Mouse (Mus musculus): Measurements from ENCODE around the gene Rpl3.
A peak's percentile ranks its signal among the peaks of the same experiment; 100 is the strongest.

The Rpl3 gene

DNA sequence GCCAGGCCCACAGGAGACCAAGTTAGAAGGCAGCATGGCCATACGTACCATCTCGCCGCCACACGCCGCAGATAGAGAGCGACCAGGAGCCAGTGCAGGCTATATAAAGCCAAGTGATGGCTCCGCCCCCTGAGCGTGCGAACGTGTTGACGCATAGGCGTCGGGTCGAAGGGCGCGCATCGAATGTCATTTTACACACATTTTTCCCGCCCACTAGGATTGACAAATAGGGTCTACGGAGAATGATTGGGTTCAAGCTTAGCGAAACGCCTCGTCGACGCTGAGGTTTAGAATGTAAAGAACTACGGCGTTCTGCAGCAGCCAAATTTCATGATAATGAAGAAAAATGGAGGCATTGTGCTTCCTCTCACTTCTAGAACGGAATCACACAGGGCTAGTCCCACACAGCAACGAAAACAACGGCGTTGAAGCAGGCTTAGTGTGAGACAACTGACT is 8.4 kb downstream of the Rpl3 start:
- DNase-seq = peak; percentile 97

DNA sequence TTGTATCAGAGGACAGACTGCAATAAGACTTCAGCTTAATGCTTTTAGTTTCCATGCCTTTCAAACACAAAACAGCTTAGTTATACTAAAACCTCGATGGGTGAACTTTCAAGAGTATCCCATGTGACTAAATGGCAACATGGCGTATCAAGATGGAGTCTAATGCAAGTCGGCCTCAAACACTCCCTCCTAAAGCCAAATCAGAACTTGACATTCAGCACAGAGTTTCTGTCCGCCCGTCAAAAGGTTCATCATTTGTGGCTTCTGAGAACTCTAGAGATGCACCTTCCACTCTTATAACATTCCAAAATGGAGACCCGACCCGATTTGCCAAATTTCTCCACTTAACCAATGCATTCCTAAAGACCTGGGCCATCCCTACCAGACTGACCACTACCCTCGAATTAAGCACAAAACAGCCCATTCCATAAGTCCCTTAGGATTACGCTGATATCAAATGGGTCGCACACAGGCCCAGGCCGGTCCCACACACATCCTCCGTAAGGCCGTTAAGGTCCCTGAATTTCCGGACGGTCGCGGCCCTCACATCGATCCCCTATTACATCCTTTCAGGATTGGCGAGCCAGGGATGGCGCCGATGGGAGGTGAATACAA is 8.9 kb downstream of the Rpl3 start:
- DNase-seq = no peak

DNA sequence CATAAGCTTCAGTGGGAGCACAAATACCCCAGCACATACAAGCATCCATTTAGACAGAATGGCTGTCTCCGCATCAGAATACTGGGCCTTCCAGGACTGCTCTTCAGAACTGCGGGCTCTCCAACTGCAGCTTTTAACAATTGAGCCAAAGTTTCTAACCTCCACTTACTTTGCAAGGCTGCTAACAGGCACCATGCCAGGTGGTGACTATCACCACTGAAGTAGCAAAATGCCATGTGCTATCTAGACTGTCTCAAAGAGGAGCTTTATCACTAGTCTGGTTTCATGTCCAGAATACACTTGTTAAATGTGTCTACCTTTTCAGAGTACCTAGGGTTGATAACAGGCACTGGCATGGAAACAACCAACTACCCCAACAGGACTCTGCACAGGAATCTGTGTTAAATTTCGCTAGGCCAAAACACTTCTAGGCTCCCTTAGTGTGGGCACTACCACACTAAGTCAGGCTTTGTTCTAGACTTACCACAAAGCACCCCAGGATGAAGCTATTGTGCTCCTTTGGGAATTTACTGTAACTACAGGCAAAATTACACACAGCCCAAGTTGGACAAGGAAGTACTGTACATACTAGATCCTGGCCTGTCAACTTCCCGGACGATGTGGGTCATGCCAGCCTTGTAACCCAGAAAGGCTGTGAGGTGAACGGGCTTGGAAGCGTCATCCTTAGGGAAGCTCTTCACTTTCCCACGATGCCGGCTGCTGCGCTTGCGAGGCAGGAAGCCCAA is 9.7 kb downstream of the Rpl3 start:
- no peak for DNase-seq

DNA sequence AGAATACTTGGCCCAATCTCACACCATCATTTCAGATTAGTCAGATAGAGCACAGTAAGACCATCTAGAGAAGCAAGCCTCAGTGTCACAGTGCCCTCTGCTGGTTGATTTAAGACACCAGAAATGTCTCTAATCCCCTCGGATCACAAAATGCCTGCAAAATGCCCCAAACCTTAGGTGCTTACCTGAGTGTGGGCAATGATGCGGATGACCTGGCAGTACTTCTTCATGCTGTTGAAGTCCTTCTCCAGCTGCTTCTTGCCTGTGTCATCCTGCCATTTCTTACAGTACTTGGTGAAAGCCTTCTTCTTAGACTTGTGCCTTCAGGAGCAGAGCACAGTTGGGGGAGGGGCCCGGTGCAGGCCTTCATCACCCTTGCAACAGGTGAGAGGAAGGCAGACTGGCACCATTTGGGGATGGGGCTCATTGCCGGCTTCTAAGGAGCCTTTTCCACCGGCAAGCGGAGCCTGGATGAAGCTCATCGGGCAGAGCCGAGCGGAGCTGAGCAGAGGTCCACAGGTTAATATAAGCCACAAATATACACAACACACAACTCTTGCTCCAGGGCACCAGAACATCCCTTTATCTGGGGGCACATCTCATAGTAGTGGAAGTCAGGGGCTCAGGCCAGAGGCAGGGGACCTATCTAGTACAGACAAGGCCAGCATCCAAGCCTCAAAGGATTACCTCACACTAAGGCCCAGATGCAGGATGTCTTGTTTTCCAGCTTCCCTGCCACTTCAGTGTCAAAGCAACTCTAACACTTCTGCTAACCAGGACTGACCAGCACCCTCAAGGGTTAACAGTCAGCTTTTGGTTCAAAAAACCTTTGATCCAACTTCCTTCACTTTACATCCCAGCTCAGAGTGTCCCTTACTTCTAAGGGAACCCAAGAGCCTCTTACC is 10.7 kb downstream of the Rpl3 start:
- no peak for DNase-seq

DNA sequence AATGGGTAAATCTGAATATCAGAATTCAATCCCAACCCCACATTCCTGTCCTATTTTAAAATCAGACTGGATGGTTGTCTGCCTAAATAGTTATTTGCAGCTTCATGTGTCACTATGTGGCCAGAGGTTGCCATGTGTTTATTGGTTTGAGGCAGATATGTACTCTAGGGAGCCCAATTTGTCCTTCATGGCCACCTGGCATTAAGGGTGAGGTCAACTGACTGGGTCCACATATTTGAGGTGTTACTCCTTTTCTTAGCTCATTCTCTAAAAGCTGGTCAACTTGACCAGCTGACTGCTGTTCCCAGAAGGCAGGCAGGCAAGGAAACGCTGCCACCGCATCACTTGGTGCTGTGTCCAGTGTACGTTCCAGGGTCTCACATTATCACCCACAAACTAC is 11.7 kb downstream of the Rpl3 start:
- DNase-seq = no peak

DNA sequence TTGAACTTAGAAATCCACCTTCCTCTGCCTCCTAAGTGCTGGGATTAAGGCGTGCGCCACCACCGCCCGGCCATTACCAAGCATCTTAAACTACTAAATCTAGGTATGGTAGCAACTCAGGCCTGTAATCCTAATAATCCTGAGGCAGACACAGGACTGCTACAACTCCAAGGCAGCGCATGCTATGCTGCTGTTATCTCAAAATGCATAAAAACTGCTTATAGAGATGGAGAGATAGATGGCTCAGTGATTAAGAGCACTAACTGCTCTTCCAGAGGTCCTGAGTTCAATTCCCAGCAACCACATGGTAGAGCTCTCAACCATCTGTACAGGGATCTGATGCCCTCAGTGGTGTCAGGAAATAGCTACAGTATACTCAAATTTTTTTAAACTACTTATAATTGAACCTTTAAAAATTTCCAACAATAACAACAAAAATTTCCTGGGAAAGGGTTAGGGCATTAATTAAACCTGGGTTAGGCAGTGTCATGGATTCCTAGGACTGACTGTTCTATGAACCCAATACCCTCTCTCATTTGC is 12.5 kb downstream of the Rpl3 start:
- no peak for DNase-seq

DNA sequence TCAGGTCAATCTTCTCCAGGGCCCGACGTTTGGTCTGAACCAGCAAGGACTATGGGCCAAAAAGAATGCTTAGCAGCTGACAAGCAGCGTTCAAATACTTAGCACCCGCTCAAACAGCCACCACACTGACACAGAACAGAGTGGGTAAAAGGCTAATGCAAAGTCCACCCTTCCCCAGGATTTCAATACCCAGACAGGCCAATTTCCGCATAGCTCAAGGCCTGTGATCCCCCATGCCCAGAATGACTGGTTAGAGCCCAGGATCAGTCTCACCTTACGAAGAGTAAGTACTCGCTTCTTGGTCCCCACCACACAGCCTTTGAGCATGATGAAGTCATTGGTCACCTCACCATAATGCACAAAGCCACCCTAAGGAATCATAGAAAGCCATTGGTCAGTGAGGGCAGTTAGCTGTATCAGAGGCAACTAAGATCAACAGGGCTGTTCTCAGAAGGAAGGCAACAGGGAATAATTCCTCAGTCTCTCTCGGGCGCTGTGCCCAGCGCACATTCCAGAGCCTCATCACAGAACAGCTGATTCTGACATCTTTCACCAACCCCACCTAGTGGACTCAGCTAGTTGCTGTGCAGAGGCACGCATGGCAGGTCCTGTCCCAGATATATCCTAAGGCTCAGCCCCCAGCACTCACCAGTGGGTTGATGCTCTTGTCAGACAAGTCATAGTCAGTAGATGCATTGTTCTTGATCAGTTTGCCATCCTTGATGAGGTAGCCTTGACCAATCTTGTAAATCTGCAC is 13.4 kb downstream of the Rpl3 start:
- no peak for DNase-seq

DNA sequence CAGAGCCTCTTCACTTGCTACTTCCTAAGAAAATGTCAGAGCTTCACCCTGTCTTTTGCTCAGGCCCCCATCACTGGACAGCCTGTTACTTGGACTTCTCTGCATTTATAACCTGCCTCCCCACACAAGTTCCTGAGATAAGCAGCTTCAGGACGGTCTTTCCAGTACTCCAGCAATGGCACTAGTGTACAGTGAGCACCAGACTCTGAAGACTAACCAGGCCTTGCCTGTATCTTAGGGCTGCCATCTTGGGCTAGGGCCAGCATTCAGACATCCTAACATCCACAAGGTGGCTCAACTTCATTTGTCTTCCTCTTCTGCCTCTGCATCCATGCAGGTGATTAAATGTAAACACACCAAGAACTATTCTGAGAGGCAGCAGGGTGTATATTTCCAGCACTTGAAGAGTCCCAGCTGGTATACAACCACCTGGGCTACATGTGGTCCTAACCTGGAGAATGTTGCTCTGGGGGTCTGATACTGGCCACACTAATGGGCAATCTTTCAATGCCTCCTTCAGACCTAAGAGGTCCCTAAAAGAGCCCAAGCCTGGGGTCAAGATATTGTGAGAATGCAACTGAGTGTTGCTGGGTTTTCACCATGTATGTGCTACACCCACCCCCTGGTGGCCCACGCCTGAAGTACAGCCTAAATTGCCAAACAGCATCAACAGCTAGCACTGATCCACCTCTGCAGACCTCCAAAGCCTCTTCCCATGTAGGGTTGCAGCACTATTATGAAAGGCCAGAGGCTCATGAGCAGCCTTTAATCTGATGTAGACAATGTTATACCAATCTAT is 15.1 kb downstream of the Rpl3 start:
- peak; percentile 58 for DNase-seq

DNA sequence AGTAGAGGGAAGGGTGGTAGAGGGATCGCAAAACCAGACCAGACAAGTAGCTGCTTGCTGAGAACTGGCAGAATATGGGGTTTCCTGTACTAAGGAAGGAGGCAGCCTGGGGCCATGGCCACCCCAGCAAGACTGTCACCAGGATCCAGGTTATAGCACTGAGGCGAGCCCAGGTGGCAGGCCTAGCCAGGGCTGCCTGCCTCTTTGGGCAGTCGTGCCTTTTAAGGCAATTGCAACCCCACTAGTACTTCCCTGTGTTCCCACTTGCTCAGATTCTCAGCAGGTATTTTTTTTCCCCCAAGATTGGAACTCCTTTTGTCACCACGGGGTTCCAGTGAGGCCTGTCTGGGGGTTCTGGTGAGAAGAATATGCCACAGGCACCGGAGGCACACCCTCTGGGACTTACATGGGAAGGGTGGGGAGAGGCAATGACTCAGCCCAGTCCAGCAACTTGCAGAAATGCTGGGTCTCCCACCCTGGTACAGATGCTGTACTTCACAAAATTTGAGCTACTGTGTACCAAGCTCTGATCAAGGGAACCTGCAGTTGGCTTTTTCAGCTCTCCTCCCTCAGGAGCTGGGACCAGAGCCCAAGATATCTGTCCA is 15.8 kb downstream of the Rpl3 start:
- DNase-seq = no peak

DNA sequence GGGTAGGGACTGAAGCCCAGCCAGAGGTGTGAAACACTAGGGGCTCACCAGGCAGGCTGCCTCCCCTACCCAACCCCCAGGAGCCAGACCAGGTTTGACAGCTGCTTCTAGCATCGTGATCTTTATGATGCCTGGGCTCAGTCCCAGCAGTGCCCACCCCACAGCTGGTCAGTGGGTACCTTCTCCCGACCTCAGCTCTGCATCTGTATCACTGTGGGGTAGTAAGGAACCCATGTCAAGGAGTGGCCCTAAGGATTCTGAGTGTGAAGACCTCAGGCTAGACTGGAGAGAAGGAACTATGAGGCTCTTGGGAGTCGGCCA is 16.3 kb downstream of the Rpl3 start:
- no peak for DNase-seq

DNA sequence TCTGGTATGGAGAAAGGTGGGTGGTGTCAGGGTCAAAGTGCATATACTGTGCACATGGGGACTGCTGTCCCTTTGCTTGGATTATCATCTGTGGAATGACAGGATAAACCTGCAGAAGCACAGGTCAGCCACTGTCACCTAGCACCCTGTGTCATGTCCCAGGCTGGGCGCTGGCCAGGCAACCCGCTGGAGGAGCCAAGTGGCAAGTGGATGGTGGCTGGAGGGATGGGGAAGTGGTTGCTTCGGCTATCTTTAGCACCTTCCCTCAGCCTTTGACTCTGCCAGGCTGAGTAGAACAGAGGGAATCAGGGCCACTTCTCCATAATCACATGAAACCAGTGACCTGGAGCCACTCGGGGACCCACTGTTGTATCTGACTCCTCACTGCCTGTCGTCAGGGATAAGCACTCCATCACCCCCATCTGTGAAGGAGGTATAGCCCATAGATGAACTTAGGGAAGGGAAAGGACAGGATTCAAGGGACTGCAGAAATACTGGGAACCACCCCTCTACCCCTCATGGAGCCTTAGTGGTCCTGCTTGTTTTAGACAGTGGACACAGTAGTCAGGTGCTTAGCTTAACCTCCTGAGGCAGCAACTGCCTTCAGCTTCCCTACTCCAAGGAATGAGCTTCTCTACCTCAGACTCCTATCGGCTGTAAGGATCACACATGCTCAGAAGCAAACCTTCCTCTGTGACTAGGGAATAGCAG is 16.9 kb downstream of the Rpl3 start:
- no peak for DNase-seq

DNA sequence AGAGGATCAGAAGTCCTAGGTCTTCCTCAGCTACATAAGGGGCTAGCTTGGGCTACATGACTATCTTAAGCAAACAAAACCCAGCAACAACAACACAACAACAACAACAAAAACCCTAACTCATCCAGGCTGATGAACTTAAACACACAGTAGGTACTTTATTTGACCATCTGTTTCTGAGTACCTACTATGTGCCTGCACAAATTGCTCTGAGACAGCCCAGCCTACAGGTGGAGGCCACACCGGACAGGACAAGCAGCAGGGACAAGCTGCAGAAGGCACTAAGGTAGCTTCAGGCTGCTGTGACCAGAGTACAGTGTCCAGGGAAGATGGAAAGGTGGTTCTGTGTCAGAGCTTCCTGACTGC is 18.4 kb downstream of the Rpl3 start:
- DNase-seq = no peak

DNA sequence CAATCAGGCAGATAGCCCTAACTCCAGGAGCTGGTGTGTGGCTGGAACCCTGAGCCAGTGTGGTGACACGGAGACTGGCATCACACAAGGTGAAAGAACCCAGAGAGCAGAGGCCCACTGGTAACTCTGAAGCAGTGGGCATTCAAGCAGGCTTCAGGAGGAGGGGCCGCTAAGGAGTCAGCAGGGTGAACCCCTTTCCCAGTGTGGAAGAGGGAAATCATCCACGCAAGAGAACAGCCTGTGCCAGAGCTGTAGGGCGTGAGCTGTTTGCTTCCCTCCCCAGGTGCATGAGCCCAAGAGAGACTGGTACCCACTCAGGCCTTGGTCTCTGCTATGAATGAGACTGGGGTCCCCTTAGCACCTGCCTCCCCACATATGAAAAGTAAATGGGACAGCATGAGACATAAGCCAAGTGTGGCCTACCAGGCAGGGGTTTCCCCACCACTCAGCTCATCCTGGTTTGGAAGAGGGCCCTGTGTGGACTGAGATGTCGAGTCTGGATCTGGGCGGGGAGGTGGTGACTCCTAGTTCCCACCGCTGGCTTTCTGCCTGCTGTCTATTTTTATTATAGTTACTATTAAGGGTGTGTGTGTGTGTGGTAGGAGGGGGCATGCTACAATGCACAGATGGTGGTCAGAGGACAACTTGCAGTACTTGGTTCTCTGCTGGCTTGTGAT is 19.0 kb downstream of the Rpl3 start:
- no peak for DNase-seq

DNA sequence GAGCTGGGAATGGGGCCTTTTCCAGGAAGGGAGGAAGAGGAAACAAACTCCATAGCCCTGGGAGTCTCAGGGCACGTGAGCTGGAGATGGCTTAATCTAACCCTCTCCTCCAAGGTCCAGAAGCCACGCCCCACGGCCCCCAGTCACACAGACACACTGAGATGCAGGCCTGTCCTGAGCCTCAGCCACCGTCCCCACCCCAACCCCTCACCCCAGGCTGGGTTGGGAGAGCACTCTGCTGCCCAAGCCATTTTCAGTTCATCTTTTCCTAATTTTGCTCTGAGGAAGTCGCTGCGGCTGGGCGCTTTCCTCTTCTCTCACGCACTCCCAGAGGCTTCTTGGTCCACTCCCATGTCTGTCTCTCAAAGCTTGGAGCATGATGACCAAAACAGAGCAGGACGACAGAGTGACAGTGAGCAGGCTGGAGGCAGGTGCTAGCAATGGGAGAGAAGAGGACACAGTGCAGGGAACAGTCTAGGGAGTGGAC is 19.7 kb downstream of the Rpl3 start:
- no peak for DNase-seq

DNA sequence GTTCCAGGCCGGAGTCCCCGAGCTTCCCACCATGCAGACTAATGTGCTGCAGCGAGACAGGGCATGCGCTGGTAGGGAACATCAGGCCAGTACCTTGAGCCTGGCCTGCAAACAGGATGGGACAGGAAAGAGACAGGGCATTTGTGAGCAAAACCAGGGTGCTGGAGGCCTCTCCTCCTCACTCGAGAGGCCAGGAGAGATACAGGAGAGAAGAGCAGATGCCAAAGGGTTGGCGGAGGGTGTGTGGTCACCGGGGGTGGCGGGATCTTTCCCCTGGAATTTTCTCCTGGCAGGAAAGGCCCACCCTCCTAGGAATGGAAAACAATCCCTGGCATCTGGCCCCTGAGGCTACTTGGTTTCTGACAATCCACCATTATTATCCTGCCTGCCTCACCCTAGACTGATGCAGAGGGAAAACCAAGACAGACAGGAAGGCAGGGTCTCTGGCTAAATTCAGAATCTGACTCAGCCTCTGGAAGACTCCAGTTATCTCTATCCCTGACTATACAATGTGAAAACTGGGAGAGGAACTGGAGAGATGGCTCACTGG is 21.5 kb downstream of the Rpl3 start:
- no peak for DNase-seq

DNA sequence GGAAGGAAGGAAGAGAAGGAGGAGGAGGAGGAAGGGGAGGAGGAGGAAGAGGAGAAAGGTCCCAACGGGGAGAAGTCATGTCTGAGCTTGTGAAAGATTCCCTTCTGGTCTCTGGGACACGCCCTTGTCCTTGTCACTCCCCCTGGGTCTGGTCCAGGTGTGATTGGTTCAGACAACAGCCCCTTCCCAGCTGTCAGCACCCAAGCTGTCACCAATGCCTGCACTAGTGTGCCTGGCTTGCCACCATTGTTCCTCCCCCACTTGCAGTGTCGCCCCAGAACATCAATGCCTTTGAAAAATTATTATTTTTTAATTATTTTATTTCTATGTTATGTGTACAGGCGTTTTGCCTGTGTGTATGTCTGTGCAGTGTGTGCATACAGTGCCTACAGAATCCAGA is 22.5 kb downstream of the Rpl3 start:
- DNase-seq = no peak

DNA sequence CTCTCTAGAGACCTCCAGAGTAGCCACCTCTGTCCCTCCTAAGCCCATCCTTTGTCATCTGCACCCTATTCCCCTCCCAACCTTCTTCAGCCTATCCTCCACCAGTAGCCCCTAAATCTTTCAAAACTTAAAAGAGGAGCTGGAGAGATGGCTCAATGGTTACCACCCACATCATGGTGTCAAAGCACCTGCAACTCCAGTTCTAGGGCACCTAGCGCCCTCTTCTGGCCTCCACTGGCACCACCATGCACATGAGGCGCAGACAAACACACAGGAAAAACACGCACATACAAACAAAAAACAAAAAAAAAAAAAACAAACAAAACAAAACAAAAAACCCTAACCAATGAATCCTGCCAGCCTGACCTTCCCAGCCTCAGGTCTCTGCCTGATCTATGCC is 25.1 kb downstream of the Rpl3 start:
- no peak for DNase-seq

DNA sequence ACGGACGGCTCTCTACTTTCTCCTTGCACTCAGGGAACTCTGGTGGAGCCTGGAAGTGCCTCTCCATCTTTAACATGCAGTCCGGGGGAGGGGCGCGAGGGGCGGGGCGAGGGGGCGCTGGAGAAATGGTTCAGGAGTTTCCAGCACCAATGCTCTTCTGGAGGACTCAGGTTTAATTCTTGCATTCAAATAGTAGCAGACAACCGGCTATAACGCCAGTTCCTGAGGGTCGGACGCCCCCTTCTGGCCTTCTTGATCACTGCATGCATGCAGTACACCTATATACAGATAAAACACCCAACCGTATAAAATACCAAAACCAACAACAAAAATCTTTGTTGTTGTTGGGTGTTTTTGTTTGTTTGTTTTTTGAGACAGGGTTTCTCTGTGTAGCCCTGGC is 26.3 kb downstream of the Rpl3 start:
- DNase-seq = no peak

DNA sequence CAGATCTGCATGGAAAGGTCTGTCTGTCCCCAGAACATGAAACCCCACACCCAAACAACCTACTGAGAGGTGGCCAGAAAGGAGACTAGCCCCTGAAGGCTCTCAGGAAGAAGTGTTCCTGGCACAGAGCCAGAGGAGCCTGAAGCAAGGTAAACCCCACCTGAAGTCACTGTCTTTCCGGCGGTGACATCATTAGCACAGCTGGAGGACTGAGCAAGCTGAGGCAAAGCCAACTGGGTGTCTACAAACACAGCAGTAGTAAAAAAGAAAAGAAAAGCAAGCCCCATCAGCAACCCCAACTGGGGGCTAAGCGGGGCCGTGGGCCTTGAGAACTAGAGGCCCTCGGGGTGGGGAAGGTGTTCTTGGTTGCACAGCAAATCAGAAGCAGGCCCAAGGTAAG is 26.7 kb downstream of the Rpl3 start:
- no peak for DNase-seq

DNA sequence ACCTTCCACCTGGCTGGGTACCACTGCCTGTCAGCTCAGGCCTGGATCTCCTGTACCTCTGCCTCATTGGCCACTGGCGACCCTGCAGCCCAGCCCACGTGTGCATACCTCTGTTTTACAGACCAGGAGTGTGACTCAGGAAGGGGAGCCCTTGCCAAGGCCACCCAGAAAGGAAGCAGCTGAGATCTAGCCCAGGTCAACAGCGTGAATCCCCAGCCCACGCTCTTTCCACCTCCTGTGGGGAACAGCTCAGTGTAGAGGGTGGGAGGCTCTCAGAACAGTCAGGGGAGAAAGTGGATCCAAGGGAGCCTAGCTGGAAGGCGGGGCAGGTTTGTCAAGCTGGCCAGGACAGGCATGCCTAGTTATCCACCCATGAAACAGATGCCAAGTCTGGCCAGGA is 28.8 kb downstream of the Rpl3 start:
- DNase-seq = no peak
